Mouse (Mus musculus): ENCODE data around the gene Foxn3.

Foxn3 gene

GRCm38 (mm10) chr12:99356660-99357059, 206.7 kb downstream of the Foxn3 start:
- in situ Hi-C loops (cut with MboI, MseI) = no loop called here

- in situ Hi-C loops (cut with MboI, MseI) = no loop called here
These were observed 209.7 kb downstream of the Foxn3 start for GRCm38 (mm10) chr12:99353692-99354091.

GRCm38 (mm10) chr12:99352583-99352982, 210.8 kb downstream of the Foxn3 start:
- in situ Hi-C loops (cut with MboI, MseI) = no loop called here

GRCm38 (mm10) chr12:99352136-99352535, 211.2 kb downstream of the Foxn3 start:
- in situ Hi-C loops (cut with MboI, MseI) = no loop called here

GRCm38 (mm10) chr12:99351731-99352130, 211.7 kb downstream of the Foxn3 start:
- in situ Hi-C loops (cut with MboI, MseI) = no loop called here

GRCm38 (mm10) chr12:99349650-99349997, 213.8 kb downstream of the Foxn3 start:
- in situ Hi-C loops (cut with MboI, MseI) = no loop called here

GRCm38 (mm10) chr12:99348940-99349649, 214.3 kb downstream of the Foxn3 start:
- in situ Hi-C loops (cut with MboI, MseI) = no loop called here

GRCm38 (mm10) chr12:99347512-99347911, 215.9 kb downstream of the Foxn3 start:
- in situ Hi-C loops (cut with MboI, MseI) = no loop called here

- in situ Hi-C loops (cut with MboI, MseI) = no loop called here
These were observed 216.4 kb downstream of the Foxn3 start for GRCm38 (mm10) chr12:99346982-99347381.

- in situ Hi-C loops (cut with MboI, MseI) = no loop called here
These were observed 218.1 kb downstream of the Foxn3 start for GRCm38 (mm10) chr12:99345323-99345722.

GRCm38 (mm10) chr12:99343378-99343777, 220.0 kb downstream of the Foxn3 start:
- in situ Hi-C loops (cut with MboI, MseI) = no loop called here

GRCm38 (mm10) chr12:99342160-99342559, 221.2 kb downstream of the Foxn3 start:
- in situ Hi-C loops (cut with MboI, MseI) = no loop called here

- in situ Hi-C loops (cut with MboI, MseI) = no loop called here
These were observed 221.6 kb downstream of the Foxn3 start for GRCm38 (mm10) chr12:99341751-99342150.

GRCm38 (mm10) chr12:99340418-99341182, 222.8 kb downstream of the Foxn3 start:
- in situ Hi-C loops (cut with MboI, MseI) = no loop called here

GRCm38 (mm10) chr12:99339640-99340325, 223.6 kb downstream of the Foxn3 start:
- in situ Hi-C loops (cut with MboI, MseI) = no loop called here

- in situ Hi-C loops (cut with MboI, MseI) = no loop called here
These were observed 224.6 kb downstream of the Foxn3 start for GRCm38 (mm10) chr12:99338754-99339153.

GRCm38 (mm10) chr12:99337171-99337435, 226.3 kb downstream of the Foxn3 start:
- in situ Hi-C loops (cut with MboI, MseI) = no loop called here

- in situ Hi-C loops (cut with MboI, MseI) = no loop called here
These were observed 226.8 kb downstream of the Foxn3 start for GRCm38 (mm10) chr12:99336349-99337170.

- in situ Hi-C loops (cut with MboI, MseI) = no loop called here
These were observed 227.8 kb downstream of the Foxn3 start for GRCm38 (mm10) chr12:99335628-99336027.

GRCm38 (mm10) chr12:99334026-99334425, 229.4 kb downstream of the Foxn3 start:
- in situ Hi-C loops (cut with MboI, MseI) = no loop called here

- in situ Hi-C loops (cut with MboI, MseI) = no loop called here
These were observed 229.9 kb downstream of the Foxn3 start for GRCm38 (mm10) chr12:99333304-99333968.

Data from T-helper 1 cell (primary cell).